Mouse (Mus musculus) hematopoietic stem cell, adult 5-6 weeks (primary cell): ENCODE results near the gene Gpr37. TPM values are rescaled to one million over a fixed set of nuclear protein-coding genes. Genes with fewer than 3 reads are reported as not detected.
A peak's percentile ranks its signal among the peaks of the same experiment; 100 is the strongest.

ENCODE experiments used
- ATAC-seq, 2 experiments: fragments of 125-278 bp in 1 of 2; replicated peaks in 1 of 2; 2 replicates each; pipeline ENCODE4 v1.8.0; 2016 to 2017; ENCODE audit warnings: inconsistent platforms in 2 of 2, mild to moderate bottlenecking in 2 of 2, moderate number of reproducible peaks in 2 of 2, low read depth in 1 of 2, moderate TSS enrichment in 1 of 2; ENCODE audit not compliant: low FRiP score in 2 of 2, poor library complexity in 2 of 2, severe bottlenecking in 2 of 2, insufficient read depth in 1 of 2, low TSS enrichment in 1 of 2
- total RNA-seq: library from RNA; stranded (forward); fragments of 172-1452, 232-1000 nt; gene quantifications from 2 replicates; pipeline ENCODE4 v1.2.3, GENCODE M21; 2017

Gpr37 gene
- total RNA-seq, result not detected in 2 replicates

GRCm38 (mm10) chr6:25690629-25691028 lies at the start of gene Gpr37:
Gene Gpr37, minus strand, starts transcription at chr6:25690729.
- no peak for ATAC-seq

- ATAC-seq, result no peak
Observed at GRCm38 (mm10) chr6:25736533-25736932, 46.0 kb upstream of the Gpr37 start.

DNA sequence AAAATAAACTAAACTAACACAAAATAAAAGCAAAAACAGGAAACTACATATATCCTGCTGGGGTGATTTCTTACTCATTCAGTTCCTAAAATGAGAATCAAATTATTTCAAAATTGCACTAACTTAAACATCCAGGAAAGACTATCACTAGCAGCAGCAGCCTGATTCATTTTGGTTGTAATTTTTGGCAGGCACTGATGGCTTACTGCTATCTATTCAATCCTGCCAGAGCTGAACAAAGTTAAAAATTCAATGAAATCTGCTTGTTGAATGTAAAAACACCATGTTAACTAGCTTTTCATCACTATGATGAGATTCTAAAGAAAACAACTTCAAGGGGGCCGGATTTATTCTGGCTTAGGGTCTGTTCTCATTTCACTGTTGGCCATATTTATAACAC lies 36.0 kb upstream of the Gpr37 start:
- no peak for ATAC-seq

DNA sequence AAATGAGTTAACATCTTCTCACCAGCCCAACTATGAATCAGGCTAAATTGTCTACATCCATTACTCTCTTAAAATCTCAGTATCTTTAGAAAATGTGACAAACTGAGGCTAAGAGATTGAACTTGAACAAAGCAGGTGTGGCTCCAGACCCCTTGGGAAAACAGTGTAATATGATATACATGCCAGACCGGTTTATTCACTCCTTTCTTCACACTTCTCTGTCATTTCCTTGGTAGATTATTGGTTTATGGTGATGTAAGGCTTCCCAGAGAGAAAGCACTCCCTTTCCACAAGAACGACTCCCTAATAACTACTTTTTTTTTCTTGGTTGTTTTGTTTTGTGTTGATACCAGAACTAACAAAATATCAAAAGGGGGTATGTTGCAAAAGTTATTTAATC lies 20.1 kb upstream of the Gpr37 start:
- no peak for ATAC-seq

- no peak for ATAC-seq
Observed at GRCm38 (mm10) chr6:25709250-25709895, 18.8 kb upstream of the Gpr37 start.

- no peak for ATAC-seq
Observed at GRCm38 (mm10) chr6:25699956-25700355, 9.4 kb upstream of the Gpr37 start.

GRCm38 (mm10) chr6:25690284-25690605 lies 284 bp downstream of the Gpr37 start:
- ATAC-seq, result 0 out of 4 replicates have a peak, but pooled peaks of 1 of the 2 experiments have one; percentile 3

GRCm38 (mm10) chr6:25689520-25690283 lies 827 bp downstream of the Gpr37 start:
- ATAC-seq, result peak; percentile 52 to 60

- ATAC-seq, result peak in 1 of 2 experiments; percentile 19; a peak in 1 of 4 replicates
Observed at GRCm38 (mm10) chr6:25688927-25689519, 1.5 kb downstream of the Gpr37 start.

GRCm38 (mm10) chr6:25686760-25687200 lies 3.7 kb downstream of the Gpr37 start:
- ATAC-seq, result no peak

DNA sequence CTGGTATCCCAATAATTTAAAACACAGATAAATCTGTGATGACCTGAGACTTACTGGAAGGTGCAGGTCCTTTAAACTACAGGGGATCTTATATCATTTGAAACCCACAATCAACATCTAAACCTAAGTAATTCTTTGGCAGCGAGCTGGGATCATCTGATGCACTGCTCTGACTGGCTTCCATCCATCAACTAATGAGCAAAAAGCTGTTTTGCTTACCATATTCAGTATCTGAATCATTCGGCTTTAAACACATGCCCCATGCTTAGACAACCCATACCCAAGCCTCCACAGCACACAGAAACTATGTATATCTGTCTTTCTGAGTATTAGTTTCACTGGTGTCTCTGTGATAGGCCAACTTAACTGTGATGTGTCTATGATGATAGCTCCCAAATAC lies 6.1 kb downstream of the Gpr37 start:
- ATAC-seq, result no peak

- ATAC-seq, result no peak
Observed at GRCm38 (mm10) chr6:25675111-25675510, 15.4 kb downstream of the Gpr37 start.

- ATAC-seq, result no peak
Observed at GRCm38 (mm10) chr6:25673801-25674200, 16.7 kb downstream of the Gpr37 start.

DNA sequence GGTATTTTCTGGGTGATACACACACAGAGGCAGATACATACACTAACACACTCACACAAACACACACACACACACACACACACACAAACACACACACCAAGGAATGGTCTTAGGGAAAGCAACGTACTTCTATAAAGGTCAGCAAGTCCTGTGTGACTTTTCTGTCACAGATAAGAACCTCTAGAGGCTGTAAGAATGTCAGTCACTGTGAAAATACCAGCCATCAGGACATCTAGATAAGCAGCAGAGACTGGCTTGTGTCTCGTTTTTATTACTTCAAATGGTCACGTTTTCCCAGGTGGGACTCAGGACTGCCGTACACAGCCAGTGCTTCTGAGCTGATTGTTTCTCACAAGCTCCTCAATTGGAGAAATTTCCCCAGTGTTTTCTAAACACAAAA lies 20.4 kb downstream of the Gpr37 start:
- ATAC-seq, result no peak

DNA sequence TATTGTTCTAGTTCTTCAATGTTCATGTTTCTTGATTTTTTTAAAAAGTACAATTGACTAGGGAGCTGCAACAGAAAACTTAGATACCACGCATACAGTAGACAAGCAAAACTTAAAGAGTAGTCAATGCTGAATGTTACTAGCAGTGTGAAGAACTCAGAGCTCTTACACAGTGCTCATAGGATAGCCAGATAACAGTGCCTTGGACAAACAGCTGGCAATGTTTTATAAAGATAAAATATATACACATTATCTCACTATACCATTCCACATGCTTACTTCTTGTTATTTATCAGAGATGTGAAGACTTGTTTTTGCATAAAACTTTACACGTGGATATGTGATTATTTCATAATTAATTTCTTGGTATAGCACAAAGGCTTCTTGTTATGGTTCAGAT lies 26.6 kb downstream of the Gpr37 start:
- no peak for ATAC-seq

GRCm38 (mm10) chr6:25659924-25660675 lies 30.4 kb downstream of the Gpr37 start:
- no peak for ATAC-seq
